Mouse (Mus musculus): Measurements from ENCODE around the gene Ddx54. TPM values are rescaled to one million over a fixed set of nuclear protein-coding genes. Genes with fewer than 3 reads are reported as not detected.

Gene Ddx54
- polyA plus RNA-seq, 1 experiment = 32.0 TPM

DNA sequence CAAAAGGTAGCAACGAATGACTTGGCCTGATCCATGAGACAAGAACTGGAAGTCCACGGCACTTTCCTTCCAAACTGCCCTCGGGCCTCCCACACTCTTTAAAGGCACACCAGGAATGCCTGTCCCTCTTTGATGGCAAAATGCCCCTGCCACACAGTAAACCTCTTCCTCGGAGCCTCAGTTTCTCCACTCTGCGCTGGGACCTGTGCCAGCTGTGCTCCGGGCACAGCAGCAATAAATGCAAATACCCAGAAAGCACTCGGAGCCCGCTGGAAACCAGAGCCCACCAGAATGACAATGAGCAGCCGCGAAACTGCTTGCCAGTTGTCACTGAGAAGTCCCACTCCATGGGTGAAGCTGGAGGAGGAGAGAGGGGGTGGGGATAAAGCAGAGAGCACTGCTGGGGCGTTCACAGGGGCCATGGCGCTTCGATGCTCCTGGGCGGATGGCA is 44.8 kb upstream of the Ddx54 start:
- Histone ChIP-seq H3K27ac (ENCODE audit: control insufficient read depth, insufficient read depth, low read depth, low read length, poor library complexity) (no peak overlapping the region), H3K4me3 (replicated peaks; ENCODE audit: control insufficient read depth, low read depth, low read length) (no peak overlapping the region), H3K4me1 (ENCODE audit: control insufficient read depth, insufficient read depth, low read length) (peaks cover 2% of the 10 kb centered on the region)
- WGBS = 93% methylated on average over 14 of the region's 14 CpGs
- TF ChIP-seq POLR2A (IDR thresholded peaks at IDR 0.05; ENCODE audit: borderline replicate concordance, control insufficient read depth, low read depth, low read length) (no peak), CTCF (IDR thresholded peaks at IDR 0.05; ENCODE audit: control insufficient read depth, insufficient read depth, low read length) (no peak)

DNA sequence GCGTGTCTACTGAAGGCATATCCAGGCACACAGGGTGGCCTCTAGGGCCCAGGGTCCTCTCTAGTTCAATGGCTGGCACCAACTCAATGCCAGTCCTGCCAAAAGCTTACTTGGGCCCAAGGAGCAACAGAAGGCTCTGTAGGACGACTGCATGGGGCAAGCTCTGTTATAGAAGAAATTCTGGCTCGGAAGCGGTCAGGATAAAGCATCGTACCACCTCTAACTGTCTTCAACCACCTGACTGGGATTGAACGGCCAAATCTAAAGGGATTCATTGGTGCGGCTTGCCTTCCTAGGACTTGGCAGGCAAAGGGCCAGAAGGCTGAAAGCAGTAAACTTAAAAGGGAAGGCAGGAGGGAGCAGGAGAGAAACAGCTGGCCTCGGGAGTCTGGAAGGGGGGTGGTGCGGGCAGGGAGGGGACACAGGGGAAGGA is 44.2 kb upstream of the Ddx54 start:
- no peak overlapping the region for H3K27ac ChIP-seq (ENCODE audit: control insufficient read depth, insufficient read depth, low read depth, low read length, poor library complexity)
- H3K4me1 ChIP-seq (ENCODE audit: control insufficient read depth, insufficient read depth, low read length) = peaks cover 2% of the 10 kb centered on the region
- no peak for TF ChIP-seq POLR2A (IDR thresholded peaks at IDR 0.05; ENCODE audit: borderline replicate concordance, control insufficient read depth, low read depth, low read length)
- TF ChIP-seq CTCF (IDR thresholded peaks at IDR 0.05; ENCODE audit: control insufficient read depth, insufficient read depth, low read length) = no peak
- H3K4me3 ChIP-seq (replicated peaks; ENCODE audit: control insufficient read depth, low read depth, low read length) = no peak overlapping the region
- 93% methylated on average over 9 of the region's 9 CpGs for WGBS

DNA sequence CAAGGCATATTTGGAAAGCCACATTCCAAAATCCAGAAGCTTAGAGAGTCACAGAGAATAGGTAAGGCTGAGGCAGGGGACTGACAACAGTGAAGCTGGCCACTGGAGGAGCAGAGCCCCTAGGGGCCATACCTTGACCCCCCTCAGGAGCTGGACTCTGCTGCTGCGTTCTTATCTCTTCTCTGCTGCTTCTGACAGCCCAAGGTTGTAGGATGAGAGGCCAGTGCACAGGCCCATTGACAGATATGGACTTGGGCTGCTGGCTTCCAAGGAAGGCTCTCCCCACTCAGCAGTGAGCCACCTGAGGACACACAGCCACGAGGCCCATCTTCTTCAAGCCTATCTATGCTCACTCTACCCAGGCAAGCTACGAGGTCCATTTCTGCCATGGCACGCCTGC is 43.6 kb upstream of the Ddx54 start:
- Histone ChIP-seq H3K4me1 (ENCODE audit: control insufficient read depth, insufficient read depth, low read length) (peaks cover 2% of the 10 kb centered on the region), H3K4me3 (replicated peaks; ENCODE audit: control insufficient read depth, low read depth, low read length) (no peak overlapping the region), H3K27ac (ENCODE audit: control insufficient read depth, insufficient read depth, low read depth, low read length, poor library complexity) (no peak overlapping the region)
- TF ChIP-seq POLR2A (IDR thresholded peaks at IDR 0.05; ENCODE audit: borderline replicate concordance, control insufficient read depth, low read depth, low read length) = no peak
- no peak for TF ChIP-seq CTCF (IDR thresholded peaks at IDR 0.05; ENCODE audit: control insufficient read depth, insufficient read depth, low read length)
- WGBS = 83% methylated on average over 4 of the region's 4 CpGs

DNA sequence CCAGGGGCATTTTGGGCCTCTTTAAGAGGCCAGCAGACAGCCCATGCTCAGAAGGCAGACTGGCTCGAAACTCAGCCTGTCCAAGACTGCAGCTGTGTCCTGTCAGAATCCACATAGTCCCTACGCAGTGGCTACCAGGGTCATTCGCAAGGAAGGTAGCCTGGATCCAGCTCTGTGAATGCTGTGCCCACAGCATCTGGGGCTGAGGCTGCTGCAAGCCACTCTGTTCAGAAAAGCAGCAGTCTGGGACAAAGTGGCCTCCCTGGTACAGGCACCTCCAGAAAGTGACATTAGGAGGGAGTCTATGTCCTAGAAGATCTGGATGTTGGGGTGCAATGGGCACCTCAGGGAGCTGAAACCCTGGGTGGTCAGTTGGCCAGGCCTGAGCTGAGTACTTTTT is 42.7 kb upstream of the Ddx54 start:
- Histone ChIP-seq H3K27ac (ENCODE audit: control insufficient read depth, insufficient read depth, low read depth, low read length, poor library complexity) (peak overlapping the region; percentile 33; the same call in 1 of the 2 replicates), H3K4me3 (replicated peaks; ENCODE audit: control insufficient read depth, low read depth, low read length) (no peak overlapping the region), H3K4me1 (ENCODE audit: control insufficient read depth, insufficient read depth, low read length) (peaks cover 2% of the 10 kb centered on the region)
- 96% methylated on average over 3 of the region's 3 CpGs for WGBS
- TF ChIP-seq POLR2A (IDR thresholded peaks at IDR 0.05; ENCODE audit: borderline replicate concordance, control insufficient read depth, low read depth, low read length) (no peak), CTCF (IDR thresholded peaks at IDR 0.05; ENCODE audit: control insufficient read depth, insufficient read depth, low read length) (no peak)

DNA sequence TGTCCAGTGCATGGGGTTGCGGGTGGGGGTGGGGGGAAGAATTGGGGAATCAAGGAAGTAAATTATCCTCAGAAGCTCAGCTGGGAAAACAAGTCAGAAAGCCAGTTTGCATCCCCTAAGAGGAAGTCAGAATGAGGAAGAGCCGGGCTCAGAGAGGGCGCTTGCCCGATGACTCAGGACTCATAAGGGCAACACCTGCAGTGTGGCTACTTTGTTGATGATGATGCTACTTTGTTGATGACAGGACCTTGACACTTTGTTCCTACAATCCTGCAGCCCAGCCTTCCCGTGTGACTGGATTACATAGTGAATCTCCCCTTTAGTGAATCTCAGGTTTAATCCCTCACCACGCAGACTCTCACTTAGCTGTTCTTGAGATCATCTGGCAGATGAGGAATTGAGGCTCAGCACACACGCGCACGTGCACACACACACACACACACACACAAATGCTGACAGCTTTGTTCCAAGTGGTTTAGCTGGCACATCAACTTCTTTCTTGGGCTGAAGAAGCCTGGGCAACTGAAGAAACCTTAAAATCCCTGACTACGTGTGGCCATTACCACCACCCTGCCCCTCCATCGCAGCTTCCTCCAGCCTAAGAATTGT is 42.1 kb upstream of the Ddx54 start:
- 37% methylated on average over 11 of the region's 11 CpGs for WGBS
- peaks cover 2% of the 10 kb centered on the region for H3K4me1 ChIP-seq (ENCODE audit: control insufficient read depth, insufficient read depth, low read length)
- TF ChIP-seq POLR2A (IDR thresholded peaks at IDR 0.05; ENCODE audit: borderline replicate concordance, control insufficient read depth, low read depth, low read length) (no peak), CTCF (IDR thresholded peaks at IDR 0.05; ENCODE audit: control insufficient read depth, insufficient read depth, low read length) (no peak)
- peak overlapping the region; percentile 59; the same call in 1 of the 2 replicates for H3K27ac ChIP-seq (ENCODE audit: control insufficient read depth, insufficient read depth, low read depth, low read length, poor library complexity)
- no peak overlapping the region for H3K4me3 ChIP-seq (replicated peaks; ENCODE audit: control insufficient read depth, low read depth, low read length)

DNA sequence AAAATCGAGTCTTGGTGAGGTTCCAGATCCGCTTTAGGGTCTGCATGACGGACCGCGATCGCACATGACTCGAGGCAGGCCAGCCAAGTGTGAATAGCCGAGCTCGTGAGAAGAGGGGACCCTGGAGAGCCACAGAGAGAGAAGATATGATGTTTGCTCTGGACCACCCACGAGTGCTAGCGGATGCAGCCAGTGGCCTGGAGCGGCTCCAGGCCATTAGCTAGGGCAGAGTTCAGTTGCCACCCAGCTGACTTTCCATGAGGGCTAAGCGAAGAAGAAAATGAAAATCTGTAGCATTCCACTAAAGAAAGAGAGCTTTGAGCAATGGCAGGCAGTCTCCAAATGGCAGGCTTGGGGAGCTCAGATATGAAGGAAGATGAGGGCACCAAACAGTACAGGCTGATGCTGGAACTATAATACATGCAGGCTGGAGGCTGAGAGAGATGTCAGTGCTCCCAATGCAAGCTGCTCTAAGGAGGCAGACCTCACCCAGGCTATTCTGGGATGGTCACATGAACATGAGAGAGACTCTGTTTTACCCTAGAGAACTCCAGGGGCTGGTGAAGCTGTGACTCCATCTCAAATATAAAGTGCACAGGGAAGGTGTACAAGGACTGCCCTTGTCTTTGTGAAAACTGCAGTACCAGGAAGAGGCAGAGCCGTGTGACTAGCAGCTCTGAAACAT is 41.3 kb upstream of the Ddx54 start:
- H3K4me3 ChIP-seq (replicated peaks; ENCODE audit: control insufficient read depth, low read depth, low read length) = no peak overlapping the region
- WGBS = 86% methylated on average over 14 of the region's 14 CpGs
- peaks cover 2% of the 10 kb centered on the region for H3K4me1 ChIP-seq (ENCODE audit: control insufficient read depth, insufficient read depth, low read length)
- no peak overlapping the region for H3K27ac ChIP-seq (ENCODE audit: control insufficient read depth, insufficient read depth, low read depth, low read length, poor library complexity)
- TF ChIP-seq POLR2A (IDR thresholded peaks at IDR 0.05; ENCODE audit: borderline replicate concordance, control insufficient read depth, low read depth, low read length) = 0 out of 2 replicates have a peak, but pooled peaks have one; percentile 12
- no peak for TF ChIP-seq CTCF (IDR thresholded peaks at IDR 0.05; ENCODE audit: control insufficient read depth, insufficient read depth, low read length)

DNA sequence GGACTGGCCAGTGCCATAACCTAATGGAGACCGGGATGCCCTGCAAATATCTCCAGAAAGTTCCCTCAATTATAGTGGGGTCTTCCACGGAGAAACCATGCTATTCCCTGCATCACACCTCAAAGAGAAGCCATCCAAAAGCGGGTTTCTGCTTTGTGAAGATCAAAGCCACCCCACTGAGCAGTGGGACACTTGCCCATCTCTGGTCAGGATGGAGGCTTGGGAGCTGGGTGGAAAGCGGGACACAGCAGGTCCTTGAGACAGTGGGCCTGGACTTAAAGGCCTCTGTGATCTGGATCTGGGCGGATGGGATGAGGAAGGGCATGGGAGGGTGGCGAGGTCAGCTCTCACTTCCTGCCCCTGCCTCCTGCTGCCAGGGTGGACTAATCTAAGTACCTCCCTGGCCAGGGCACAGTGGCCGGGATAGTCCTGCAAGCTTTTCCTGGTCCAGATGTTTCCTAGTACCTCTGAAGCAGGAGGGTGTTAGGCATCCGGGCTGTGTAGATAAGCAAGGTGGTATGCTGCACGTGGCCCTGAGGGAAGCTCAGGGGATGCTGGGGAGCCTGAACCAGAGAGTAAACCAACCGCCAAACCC is 38.0 kb upstream of the Ddx54 start:
- TF ChIP-seq CTCF (IDR thresholded peaks at IDR 0.05; ENCODE audit: control insufficient read depth, insufficient read depth, low read length) (no peak), POLR2A (IDR thresholded peaks at IDR 0.05; ENCODE audit: borderline replicate concordance, control insufficient read depth, low read depth, low read length) (no peak)
- Histone ChIP-seq H3K27ac (ENCODE audit: control insufficient read depth, insufficient read depth, low read depth, low read length, poor library complexity) (no peak overlapping the region), H3K4me1 (ENCODE audit: control insufficient read depth, insufficient read depth, low read length) (peaks cover 15% of the 10 kb centered on the region), H3K4me3 (replicated peaks; ENCODE audit: control insufficient read depth, low read depth, low read length) (no peak overlapping the region)
- 82% methylated on average over 10 of the region's 10 CpGs for WGBS

DNA sequence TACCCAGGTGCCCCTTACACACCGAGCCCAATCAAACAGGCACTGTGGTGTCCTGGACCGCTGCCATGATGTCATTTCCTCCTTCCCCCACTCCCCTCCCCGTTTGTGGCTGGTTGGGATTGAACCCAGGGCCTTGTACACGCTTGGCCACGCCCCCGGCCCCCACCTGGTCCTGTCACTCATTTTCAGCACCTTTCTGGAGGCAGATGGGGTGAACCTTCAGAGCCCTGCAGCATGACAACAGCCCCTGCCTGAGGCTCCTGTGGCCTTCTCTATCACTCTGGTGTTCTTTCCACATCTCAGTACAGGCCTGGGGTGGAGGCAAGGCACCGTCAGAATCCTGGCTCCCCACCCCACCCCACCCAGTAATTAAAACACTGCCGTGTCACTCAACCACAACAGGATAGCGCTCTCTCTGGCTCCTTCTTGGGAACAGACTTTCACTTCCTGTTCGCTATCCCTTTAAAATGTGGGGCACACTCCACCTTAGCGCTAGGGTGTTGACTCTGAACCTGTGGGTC is 35.7 kb upstream of the Ddx54 start:
- no peak overlapping the region for H3K4me3 ChIP-seq (replicated peaks; ENCODE audit: control insufficient read depth, low read depth, low read length)
- peaks cover 13% of the 10 kb centered on the region for H3K4me1 ChIP-seq (ENCODE audit: control insufficient read depth, insufficient read depth, low read length)
- peak overlapping the region; percentile 20 for H3K27ac ChIP-seq (ENCODE audit: control insufficient read depth, insufficient read depth, low read depth, low read length, poor library complexity)
- TF ChIP-seq POLR2A (IDR thresholded peaks at IDR 0.05; ENCODE audit: borderline replicate concordance, control insufficient read depth, low read depth, low read length) (no peak), CTCF (IDR thresholded peaks at IDR 0.05; ENCODE audit: control insufficient read depth, insufficient read depth, low read length) (no peak)
- 17% methylated on average over 11 of the region's 11 CpGs for WGBS

Measured in bone marrow, adult 2 months (tissue).